Comparison of ENCODE assay signal across 7 mouse cellular contexts in the genomic region with DNA sequence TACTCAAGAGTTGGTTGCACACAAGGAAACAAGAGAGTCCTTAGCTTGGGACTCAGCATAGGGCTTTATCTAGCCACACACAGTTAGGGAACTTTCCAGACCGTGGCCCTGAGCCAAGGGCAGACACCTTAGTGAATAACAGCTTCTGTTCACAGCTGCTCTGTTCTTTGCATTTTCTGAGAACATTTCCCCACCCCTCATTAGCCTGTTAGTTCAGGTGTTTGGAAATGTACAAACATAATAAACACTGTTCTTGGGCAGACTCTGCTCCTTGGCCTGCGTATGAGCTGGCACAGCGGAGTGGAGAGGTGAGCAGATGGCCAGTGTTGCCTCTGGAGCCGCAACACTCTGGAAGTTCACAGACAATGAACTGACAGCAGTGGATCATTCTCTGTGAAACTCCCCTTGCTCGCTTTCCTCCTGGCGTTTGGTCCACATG.
DNase-seq lines count a peak whose midpoint lies in the region; ATAC-seq lines count a peak whose summit lies in the region.

No protein-coding gene starts in this region.

- no peaks in the 10 kb centered on the region for H3K36me3 ChIP-seq in hindbrain, embryonic 11.5 days (ENCODE audit: control insufficient read depth, insufficient read depth, low read length)

- no peaks in the 10 kb centered on the region for H3K27me3 ChIP-seq in hindbrain, embryonic 11.5 days (ENCODE audit: control insufficient read depth, insufficient read depth, low read length)

- peak; percentile 68 for ATAC-seq in megakaryocyte-erythroid progenitor cell, adult 5-6 weeks (replicated peaks; ENCODE audit: low FRiP score, low TSS enrichment, poor library complexity, severe bottlenecking)
- no peak for ATAC-seq in hindbrain, embryonic 11.5 days (ENCODE audit: low FRiP score)

- 82% methylated on average over 6 of the region's 6 CpGs for WGBS in hindbrain, embryonic 11.5 days

- no peak overlapping the region for H3K9ac ChIP-seq in hindbrain, embryonic 11.5 days (ENCODE audit: low read depth, low read length)

- no peaks in the 10 kb centered on the region for H3K4me1 ChIP-seq in hindbrain, embryonic 11.5 days (replicated peaks; ENCODE audit: control insufficient read depth, insufficient read depth, low read length)

- H3K4me2 ChIP-seq in hindbrain, embryonic 11.5 days (replicated peaks; ENCODE audit: low read depth, low read length), result no peak overlapping the region

- H3K9me3 ChIP-seq in hindbrain, embryonic 11.5 days (ENCODE audit: control insufficient read depth, low read length), result no peaks in the 10 kb centered on the region

- no peak overlapping the region for H3K27ac ChIP-seq in hindbrain, embryonic 11.5 days (ENCODE audit: low read depth, low read length)

- DNase-seq in kidney, postnatal 4 days, result peak; percentile 43 to 44
- DNase-seq in kidney, adult 8-10 months, result no peak
- peak; percentile 38 to 56 for DNase-seq in cerebellum, postnatal 10 days
- peak; percentile 51 for DNase-seq in heart, postnatal 4 days
- DNase-seq in gastrocnemius, postnatal 36 days, result no peak
- no peak for DNase-seq in hindbrain, embryonic 11.5 days (ENCODE audit: low spot score)

- intact Hi-C loops in gastrocnemius, postnatal 36 days (cut with DNase I), result no loop called here

- no peak overlapping the region for H3K4me3 ChIP-seq in hindbrain, embryonic 11.5 days (ENCODE audit: low read depth, low read length)

Comparison
In these comparisons a context has a peak if more than half of its experiments do, and no peak if none do; other contexts are left out.
1. DNase-seq: peak in kidney, postnatal 4 days (2 of 2), cerebellum, postnatal 10 days (2 of 2) and heart, postnatal 4 days (single experiment); none in kidney, adult 8-10 months (0 of 2), gastrocnemius, postnatal 36 days (0 of 2) and hindbrain, embryonic 11.5 days (single experiment).